Mouse (Mus musculus) kidney, adult 8-10 months (tissue): ENCODE data around the gene Gm45808.
"Not testable (repeated sequence)": the region's sequence is repeated elsewhere in the genome, so short reads cannot be mapped to it uniquely, and the experiment has no call there.

Experiments
- DNase-seq, 2 experiments: peaks; one replicate each; pipeline ENCODE4 v3.0.0; 2022

Gene Gm45808

DNA sequence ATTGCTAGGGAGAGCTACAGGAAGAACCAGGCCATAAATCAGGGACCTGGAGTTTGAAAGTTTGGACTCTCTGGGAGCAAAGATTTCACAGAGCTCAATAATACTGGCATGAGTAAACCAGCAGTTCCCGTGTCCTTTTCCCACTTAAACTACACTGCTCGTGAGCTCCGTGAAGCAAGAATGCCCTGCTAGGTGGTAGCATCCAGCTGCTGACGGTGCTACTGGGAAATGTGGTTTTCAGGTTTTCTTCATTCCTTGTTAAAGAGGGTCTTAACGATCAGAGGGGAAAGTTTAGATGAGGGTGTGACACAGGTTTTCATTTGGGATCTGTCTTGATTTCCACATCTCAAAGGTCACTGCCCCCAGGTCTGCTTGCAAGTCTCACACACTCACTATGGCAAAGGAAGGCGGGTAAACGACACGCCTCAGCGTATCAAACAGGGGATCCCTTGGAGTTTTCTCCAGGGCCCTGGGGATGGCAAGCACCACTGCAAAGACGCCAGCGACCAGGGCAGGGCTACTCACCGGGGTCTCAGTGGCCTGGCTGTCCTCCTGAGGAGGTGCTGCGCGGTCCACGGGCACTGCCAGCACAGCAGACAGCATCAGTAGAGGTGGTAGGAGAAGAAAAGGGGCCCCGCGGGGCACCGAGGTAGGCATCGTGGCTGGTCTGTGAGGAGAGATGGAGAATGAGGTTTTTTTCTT is 22.7 kb upstream of the Gm45808 start:
- DNase-seq: no peak

DNA sequence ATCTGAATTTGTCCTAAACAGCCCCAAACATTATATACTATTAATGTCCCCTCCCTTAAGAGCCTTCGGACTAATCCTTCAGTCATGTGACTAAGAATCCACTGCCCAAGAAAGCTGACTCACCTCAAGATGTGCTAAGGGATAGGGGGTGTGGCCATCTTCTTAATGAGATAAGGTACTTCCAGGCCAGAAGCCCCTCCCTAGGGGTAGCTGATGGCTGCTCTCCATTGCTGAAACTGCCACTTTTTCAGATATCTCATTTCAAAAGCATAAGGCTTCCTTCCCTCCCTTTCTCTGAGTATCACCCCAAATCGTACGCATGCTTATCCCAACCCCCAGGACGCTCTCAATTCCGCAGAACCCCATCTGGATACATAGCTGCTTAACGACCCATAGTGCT is 21.9 kb upstream of the Gm45808 start:
- DNase-seq: no peak

DNA sequence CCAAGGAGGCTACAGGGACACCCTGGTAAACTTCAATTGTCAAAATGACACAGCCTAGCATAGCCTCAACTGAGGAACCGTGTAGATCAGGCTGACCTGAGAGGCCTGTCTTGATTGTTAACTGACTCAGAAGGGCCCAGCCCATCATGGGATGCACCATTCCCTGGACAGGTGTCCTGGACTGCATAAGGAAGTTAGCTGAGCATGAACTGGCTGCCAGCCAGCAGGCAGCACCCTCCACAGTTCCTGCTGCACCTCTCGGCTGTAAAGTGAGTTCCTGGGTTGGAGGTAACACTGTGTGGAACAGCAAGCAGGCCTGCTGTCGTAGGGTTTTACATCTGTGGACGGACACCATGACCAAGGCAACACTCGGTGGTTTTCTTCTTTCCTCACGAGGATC is 21.0 kb upstream of the Gm45808 start:
- peak in 1 of 2 experiments; percentile 32 for DNase-seq

GRCm38 (mm10) chr7:45498427-45498826 is 11.8 kb upstream of the Gm45808 start:
- DNase-seq: no peak

GRCm38 (mm10) chr7:45494548-45494947 is 7.9 kb upstream of the Gm45808 start:
- no peak for DNase-seq

GRCm38 (mm10) chr7:45492951-45493350 is 6.3 kb upstream of the Gm45808 start:
- DNase-seq: no peak

DNA sequence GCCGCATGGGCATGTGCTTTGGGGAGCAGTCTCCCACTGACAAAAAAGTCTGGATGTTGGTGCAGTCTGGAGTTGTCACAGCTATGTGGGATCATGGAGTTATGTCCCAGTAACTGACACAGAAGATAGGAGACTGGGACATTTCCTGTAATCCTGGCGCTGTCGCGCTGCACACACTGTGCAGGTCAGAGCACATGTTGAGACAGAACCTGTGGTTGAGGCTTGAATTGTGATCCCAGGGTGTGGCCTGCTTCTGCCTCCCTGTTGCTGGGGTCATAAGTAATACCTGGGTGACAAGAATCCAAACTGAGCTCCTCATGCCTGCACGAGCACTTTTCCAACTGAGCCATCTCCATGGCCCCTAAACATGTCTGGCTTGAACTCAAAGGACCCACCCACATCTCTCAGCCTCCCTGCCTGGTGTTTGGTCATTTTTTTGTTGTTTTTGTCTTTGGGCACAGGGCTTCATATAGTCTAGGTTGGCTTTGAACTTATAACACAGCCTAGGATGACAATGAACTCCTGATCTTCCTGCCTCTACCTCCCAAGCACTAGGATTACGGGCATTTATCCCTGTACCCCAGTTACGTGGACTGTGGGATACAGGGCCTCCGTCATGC is 5.7 kb upstream of the Gm45808 start:
- DNase-seq: no peak

DNA sequence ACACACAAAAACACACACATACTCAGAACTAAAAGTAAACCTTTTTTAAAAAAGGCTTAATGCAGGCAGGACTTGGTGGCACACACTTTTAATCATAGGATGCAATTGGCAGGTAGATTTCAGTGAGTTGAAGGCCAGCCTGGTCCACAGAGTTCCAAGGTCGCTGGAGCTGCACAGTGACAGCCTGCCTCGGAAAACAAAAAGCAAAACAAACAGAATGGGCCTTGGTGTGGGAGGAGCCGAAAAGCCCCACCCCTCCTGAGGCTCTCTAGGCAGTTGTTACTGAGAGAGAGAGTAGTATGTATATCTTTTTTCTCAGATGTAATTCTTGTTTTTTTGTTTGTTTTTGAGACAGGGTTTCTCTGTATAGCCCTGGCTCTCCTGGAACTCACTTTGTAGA is 4.7 kb upstream of the Gm45808 start:
- peak in 1 of 2 experiments; percentile 52 for DNase-seq

- no peak for DNase-seq
These were observed 4.2 kb upstream of the Gm45808 start for GRCm38 (mm10) chr7:45490822-45491221.

GRCm38 (mm10) chr7:45489578-45489977 is 3.0 kb upstream of the Gm45808 start:
- no peak for DNase-seq

DNA sequence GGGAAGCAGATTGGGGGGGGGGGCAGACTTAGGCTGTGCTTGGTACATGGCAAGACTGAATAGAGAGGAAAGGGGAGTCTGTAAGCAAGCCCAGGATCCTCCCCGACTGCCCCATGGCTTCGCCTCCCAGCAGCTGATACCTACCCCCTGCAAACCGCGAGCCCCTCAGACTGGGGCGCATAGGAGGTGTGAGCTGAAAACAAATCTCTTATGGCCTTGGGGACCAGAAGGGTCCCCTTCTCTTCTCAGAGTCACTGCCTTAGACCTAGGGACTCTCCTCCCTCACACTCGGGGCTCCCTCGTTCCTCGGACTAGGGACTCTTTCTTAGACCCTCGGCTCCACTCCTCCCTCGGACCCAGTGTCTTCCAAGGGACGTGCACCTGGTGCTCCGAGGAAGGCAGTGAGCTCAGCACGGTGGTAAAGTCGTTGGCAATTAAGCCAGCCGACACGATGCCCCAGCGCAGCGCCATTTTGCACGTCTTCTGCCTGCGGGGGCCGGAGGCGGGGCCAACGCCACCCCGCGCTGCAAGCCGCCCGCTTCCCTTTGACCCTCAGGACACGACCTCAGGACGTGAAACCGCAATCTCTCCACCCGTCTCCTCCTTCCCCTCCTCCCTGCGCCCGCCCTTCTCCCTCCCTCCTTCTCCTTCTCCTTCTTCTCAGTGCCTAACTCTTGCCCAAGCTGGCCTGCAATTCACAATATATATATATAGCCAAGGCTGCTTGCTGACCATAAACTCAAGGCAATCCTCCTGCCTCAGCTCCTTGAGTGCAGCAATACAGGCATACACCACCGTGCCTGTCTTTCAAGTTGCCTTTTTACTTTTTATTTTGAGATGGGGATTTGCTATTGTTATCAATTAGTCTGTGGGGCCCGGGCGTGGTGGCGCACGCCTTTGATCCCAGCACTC is 1.9 kb upstream of the Gm45808 start, which contains the start of gene Dhdh:
Gene Dhdh, minus strand, starts transcription at position 513 of the 912 bp plus-strand sequence.
- peak; percentile 58 to 61 for DNase-seq

GRCm38 (mm10) chr7:45487861-45488292 is 1.3 kb upstream of the Gm45808 start:
- DNase-seq: no peak

DNA sequence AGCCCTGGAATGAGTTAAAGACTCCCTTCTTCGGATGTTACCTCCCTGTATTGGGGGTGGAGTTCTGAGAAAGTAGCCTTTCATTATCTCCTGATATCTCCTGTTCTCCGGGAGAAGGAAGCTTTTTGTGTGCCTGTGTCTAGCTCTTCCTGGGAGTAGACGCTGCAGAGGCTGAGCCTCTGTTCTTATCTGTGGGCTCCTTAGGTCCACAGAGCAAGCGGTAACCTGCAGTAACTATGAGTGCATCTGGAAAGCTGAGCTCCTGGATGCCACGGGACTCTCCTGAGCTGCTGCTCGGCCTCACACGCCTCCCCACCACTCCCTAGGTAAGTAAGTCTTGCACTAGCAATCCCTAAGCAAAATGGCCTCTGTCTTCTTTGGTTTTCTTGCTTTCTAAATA is 453 bp downstream of the Gm45808 start:
- DNase-seq: no peak

- not testable (repeated sequence) for DNase-seq
These were observed 1.6 kb downstream of the Gm45808 start for GRCm38 (mm10) chr7:45484985-45485384.

DNA sequence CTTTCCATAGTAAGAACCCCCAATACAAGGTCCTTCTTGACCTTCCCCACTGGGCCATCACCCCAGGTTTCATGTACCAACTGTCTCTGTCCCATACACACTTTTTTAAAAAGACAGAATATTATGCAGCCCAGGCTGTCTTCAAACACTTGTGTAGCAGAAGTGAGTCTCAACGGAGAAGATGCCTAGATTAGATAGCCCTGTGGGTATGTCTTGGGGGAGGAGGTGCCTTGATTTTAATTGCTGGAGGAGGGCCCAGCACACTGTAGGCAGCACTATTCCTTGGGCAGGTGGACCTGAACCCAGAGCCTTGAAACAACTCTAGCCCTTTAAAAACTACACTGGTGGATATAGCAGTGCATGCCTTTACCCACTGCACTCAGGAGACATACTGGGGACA is 4.4 kb downstream of the Gm45808 start:
- DNase-seq: no peak

- DNase-seq: peak; percentile 75 to 76
These were observed 5.2 kb downstream of the Gm45808 start, which contains the start of gene Tulp2 for GRCm38 (mm10) chr7:45481374-45481927. Gene Tulp2 (plus strand): TSS chr7:45481877.

DNA sequence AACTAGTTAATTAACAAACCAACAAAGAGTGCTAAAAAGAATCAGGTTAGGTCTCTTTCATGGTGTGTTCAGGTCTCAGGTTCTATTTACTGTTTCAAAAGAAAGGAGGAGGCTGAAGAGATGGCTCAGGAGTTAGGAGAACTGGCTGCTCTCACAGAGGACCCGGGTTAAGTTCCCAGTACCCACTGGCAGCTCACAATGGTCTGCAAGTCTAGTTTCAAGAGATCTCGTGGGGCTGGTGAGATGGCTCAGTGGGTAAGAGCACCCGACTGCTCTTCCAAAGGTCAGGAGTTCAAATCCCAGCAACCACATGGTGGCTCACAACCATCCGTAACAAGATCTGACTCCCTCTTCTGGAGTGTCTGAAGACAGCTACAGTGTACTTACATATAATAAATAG is 6.3 kb downstream of the Gm45808 start:
- not testable (repeated sequence) for DNase-seq

DNA sequence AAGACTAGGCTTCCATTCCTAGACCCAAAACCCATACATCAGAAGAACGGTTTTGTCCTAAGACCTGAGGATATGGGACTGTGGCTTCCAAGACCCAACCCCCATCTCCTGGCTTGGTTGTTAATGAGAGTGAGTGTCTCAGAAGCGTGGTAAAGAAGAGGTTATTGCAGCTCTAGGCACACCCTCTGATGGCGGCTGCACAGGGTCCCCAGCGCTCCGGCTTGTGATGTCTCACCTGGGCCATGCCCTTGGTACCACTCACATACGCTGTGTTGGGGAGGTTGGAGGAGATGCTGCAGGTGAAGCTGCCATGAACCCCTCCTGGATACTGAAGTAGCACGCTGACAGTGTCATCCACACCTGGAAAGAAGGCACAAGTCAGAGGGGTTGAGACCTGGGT is 7.8 kb downstream of the Gm45808 start:
- DNase-seq: no peak

GRCm38 (mm10) chr7:45477003-45477402 is 9.6 kb downstream of the Gm45808 start:
- DNase-seq: peak; percentile 53 to 65

DNA sequence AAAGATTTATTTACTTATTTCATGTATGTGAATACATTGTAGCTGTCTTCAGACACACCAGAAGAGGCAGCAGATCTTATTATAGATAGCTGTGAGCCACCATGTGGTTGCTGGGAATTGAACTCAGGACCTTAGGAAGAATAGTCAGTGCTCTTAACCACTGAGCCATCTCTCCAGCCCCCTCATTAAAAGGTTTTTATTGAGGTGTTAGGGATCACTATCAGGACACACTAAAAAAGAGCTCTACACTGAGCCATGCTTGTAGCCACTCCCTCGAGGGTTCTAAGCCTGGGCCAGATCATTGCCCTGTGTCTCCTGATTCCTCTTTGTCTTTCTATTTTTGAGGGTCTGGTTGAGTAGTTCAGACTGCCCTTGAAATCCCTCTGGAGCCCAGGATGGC is 10.2 kb downstream of the Gm45808 start:
- DNase-seq: no peak

- peak; percentile 57 to 69 for DNase-seq
These were observed 11.2 kb downstream of the Gm45808 start for GRCm38 (mm10) chr7:45475291-45475969.

DNA sequence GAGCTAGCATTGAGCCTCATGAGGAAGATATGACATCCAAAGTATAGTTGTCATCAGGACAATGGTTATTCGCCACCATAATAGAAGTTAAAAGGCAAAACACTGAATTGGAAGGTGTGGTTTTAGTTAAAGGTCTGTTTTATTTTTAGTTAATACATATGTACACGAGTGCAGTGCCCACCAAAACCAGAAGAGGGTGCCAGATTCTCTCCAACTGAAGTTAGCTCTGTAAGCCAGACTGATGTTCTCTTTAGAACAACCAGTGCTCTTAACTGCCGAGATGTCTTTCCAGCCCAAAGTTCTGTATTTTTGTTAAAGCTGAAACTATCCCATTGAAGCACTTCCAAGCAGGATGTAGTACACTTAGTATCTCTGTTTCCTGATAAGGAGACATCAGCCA is 15.7 kb downstream of the Gm45808 start:
- peak; percentile 67 to 87 for DNase-seq
